Mouse (Mus musculus): ENCODE measurements around the gene Rtkn2.

DNA sequence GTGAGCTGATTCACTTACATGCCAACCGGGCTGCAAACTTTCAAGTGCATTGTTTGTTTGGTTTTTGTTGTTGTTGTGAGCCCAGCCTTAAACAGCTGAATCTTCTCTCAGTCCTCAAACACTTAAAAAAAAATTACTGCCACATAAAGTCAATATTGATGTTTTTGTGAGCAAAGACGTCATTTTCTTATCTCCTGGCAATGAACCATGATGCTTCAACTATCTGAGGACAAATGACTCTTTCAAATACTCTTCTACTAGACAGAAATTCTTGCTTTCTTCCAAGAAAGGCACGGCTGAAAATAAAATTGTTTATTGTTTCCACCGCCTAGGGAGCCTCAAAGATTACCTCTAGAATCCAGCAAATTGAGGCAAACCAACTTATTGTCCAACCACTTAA lies 42.4 kb upstream of the Rtkn2 start:
- TF ChIP-seq CTCF (IDR thresholded peaks at IDR 0.05; ENCODE audit: low read depth, low read length) (no peak), TAL1 (conservative IDR thresholded peaks at IDR 0.05; ENCODE audit: low read depth, low read length) (no peak), GATA1 (IDR thresholded peaks at IDR 0.05; ENCODE audit: borderline replicate concordance, low read length) (no peak), POLR2AphosphoS5 (IDR thresholded peaks at IDR 0.05; ENCODE audit: insufficient replicate concordance, low read depth, low read length) (no peak), GATA2 (IDR thresholded peaks at IDR 0.05; ENCODE audit: borderline replicate concordance, low read depth, low read length) (no peak)

Measured in G1E (cell line).